Mouse (Mus musculus) forebrain, postnatal 0 days (tissue): Measurements from ENCODE around the gene Prss12. TPM values are rescaled to one million over a fixed set of nuclear protein-coding genes. Genes with fewer than 3 reads are reported as not detected.

Experiments
- ATAC-seq: fragments of 200-750 bp; cut with Nextera tagmentation; 2 replicates; pipeline ENCODE4 v1.8.0; 2017; ENCODE audit warnings: mild to moderate bottlenecking, moderate library complexity
- DNase-seq: peaks from one replicate; pipeline ENCODE4 v3.0.0-alpha.2; 2015
- H3K27ac ChIP-seq: fragments of 300-500 bp; sonication (generic); 2 replicates; pipeline ENCODE4 v1.5.1; 2014; ENCODE audit warnings: low read depth, mild to moderate bottlenecking, antibody characterized with exemption, low read length, moderate library complexity, mixed read lengths
- H3K27me3 ChIP-seq: fragments of 300-500 bp; sonication (generic); 2 replicates; pipeline ENCODE4 v1.6.1; 2014; ENCODE audit warnings: mild to moderate bottlenecking, low read length, mixed read lengths; ENCODE audit not compliant: insufficient read depth
- H3K36me3 ChIP-seq: fragments of 300-500 bp; sonication (generic); 2 replicates; pipeline ENCODE4 v1.6.1; 2014; ENCODE audit warnings: mild to moderate bottlenecking, moderate library complexity; ENCODE audit not compliant: insufficient read depth
- H3K4me1 ChIP-seq: fragments of 300-500 bp; sonication (generic); 2 replicates; pipeline ENCODE4 v1.6.1; 2014; ENCODE audit warnings: antibody characterized with exemption; ENCODE audit not compliant: insufficient read depth
- H3K4me2 ChIP-seq: fragments of 300-500 bp; sonication (generic); 2 replicates; pipeline ENCODE4 v1.6.1; 2014; ENCODE audit warnings: low read depth, mild to moderate bottlenecking, moderate library complexity
- H3K4me3 ChIP-seq: fragments of 300-500 bp; sonication (generic); 2 replicates; pipeline ENCODE4 v1.5.1; 2014; ENCODE audit warnings: low read depth, low read length, mixed read lengths
- H3K9ac ChIP-seq: fragments of 300-500 bp; sonication (generic); 2 replicates; pipeline ENCODE4 v1.6.1; 2014; ENCODE audit warnings: mild to moderate bottlenecking
- H3K9me3 ChIP-seq: fragments of 300-500 bp; sonication (generic); 2 replicates; pipeline ENCODE4 v1.6.1; 2016; ENCODE audit warnings: low read length
- CTCF ChIP-seq: sonication (generic); IDR thresholded peaks from 2 replicates; pipeline ENCODE4 v1.5.1; 2016; ENCODE audit warnings: antibody characterized with exemption, control low read depth, low read depth
- WGBS: fragments of 180-500 bp; shearing (Covaris S2); extraction: QIAGEN DNeasy Blood & Tissue Kit; methylation state at CpG from one replicate; pipeline ENCODE4 v1.1.7; 2014; 5-methylcytosine and 5-hydroxymethylcytosine counted together
- polyA plus RNA-seq: library from polyadenylated mRNA; unstranded; fragments of >200 nt; fragmentation: Nextera tagmentation; extraction: Ambion mirVana; gene quantifications from 2 replicates; pipeline ENCODE4 v1.2.1, GENCODE M21; 2015
- total RNA-seq: library from RNA; depleted of rRNA; stranded (reverse); fragments of >200 nt; gene quantifications from 2 replicates; pipeline ENCODE4 v1.2.3, GENCODE M21; 2014

The Prss12 gene
- total and polyA plus RNA-seq, 2 experiments from 2014 or later, result 14.5 to 14.9 TPM

- Histone ChIP-seq H3K27ac (no peak overlapping the region), H3K4me2 (no peak overlapping the region), H3K36me3 (peaks cover 8% of the 10 kb centered on the region; the same call in 1 of the 2 replicates), H3K9me3 (no peaks in the 10 kb centered on the region), H3K9ac (no peak overlapping the region), H3K4me1 (peaks cover 17% of the 10 kb centered on the region), H3K27me3 (no peaks in the 10 kb centered on the region), H3K4me3 (no peak overlapping the region)
- WGBS, result 92% methylated on average over 7 of the region's 7 CpGs
- DNase-seq (no peak), ATAC-seq (no peak)
- no peak for TF ChIP-seq CTCF
These were observed 58.1 kb downstream of the Prss12 start for GRCm38 (mm10) chr3:123504783-123505182.

GRCm38 (mm10) chr3:123505778-123506667, 59.3 kb downstream of the Prss12 start:
- H3K4me2 ChIP-seq, result no peak overlapping the region
- no peak for TF ChIP-seq CTCF
- no peaks in the 10 kb centered on the region for H3K27me3 ChIP-seq
- H3K9ac ChIP-seq, result no peak overlapping the region
- no peak overlapping the region for H3K4me3 ChIP-seq
- ATAC-seq, result no peak
- 52% methylated on average over 9 of the region's 9 CpGs for WGBS
- H3K36me3 ChIP-seq, result peaks cover 8% of the 10 kb centered on the region; the same call in 1 of the 2 replicates
- H3K9me3 ChIP-seq, result no peaks in the 10 kb centered on the region
- no peak overlapping the region for H3K27ac ChIP-seq
- peaks cover 18% of the 10 kb centered on the region for H3K4me1 ChIP-seq
- no peak for DNase-seq

- peak; percentile 59 for TF ChIP-seq CTCF
- H3K4me2 ChIP-seq, result peak overlapping the region; percentile 63
- H3K9ac ChIP-seq, result peak overlapping the region; percentile 64; the same call in 1 of the 2 replicates
- WGBS, result 6% methylated on average over 6 of the region's 6 CpGs
- H3K36me3 ChIP-seq, result peaks cover 8% of the 10 kb centered on the region; the same call in 1 of the 2 replicates
- peak overlapping the region; percentile 79 for H3K4me3 ChIP-seq
- no peak for ATAC-seq
- DNase-seq, result no peak
- no peaks in the 10 kb centered on the region for H3K9me3 ChIP-seq
- no peaks in the 10 kb centered on the region for H3K27me3 ChIP-seq
- H3K27ac ChIP-seq, result no peak overlapping the region
- peaks cover 18% of the 10 kb centered on the region for H3K4me1 ChIP-seq
These were observed 60.3 kb downstream of the Prss12 start for GRCm38 (mm10) chr3:123506699-123507662.

GRCm38 (mm10) chr3:123507663-123508055, 60.9 kb downstream of the Prss12 start:
- Histone ChIP-seq H3K4me1 (peaks cover 18% of the 10 kb centered on the region), H3K27me3 (no peaks in the 10 kb centered on the region), H3K27ac (peak overlapping the region; percentile 91), H3K4me2 (peak overlapping the region; percentile 63), H3K9ac (peak overlapping the region; percentile 64), H3K9me3 (no peaks in the 10 kb centered on the region), H3K36me3 (peaks cover 8% of the 10 kb centered on the region; the same call in 1 of the 2 replicates), H3K4me3 (peak overlapping the region; percentile 79)
- WGBS, result 1% methylated on average over 10 of the region's 10 CpGs
- DNase-seq (no peak), ATAC-seq (no peak)
- TF ChIP-seq CTCF, result no peak

GRCm38 (mm10) chr3:123508056-123508674, 61.5 kb downstream of the Prss12 start:
- H3K4me1 ChIP-seq, result peaks cover 18% of the 10 kb centered on the region
- peaks cover 8% of the 10 kb centered on the region; the same call in 1 of the 2 replicates for H3K36me3 ChIP-seq
- peak overlapping the region; percentile 86 for H3K9ac ChIP-seq
- H3K9me3 ChIP-seq, result no peaks in the 10 kb centered on the region
- peak; percentile 98 for ATAC-seq
- DNase-seq, result peak; percentile 100
- H3K27ac ChIP-seq, result peak overlapping the region; percentile 96
- peak overlapping the region; percentile 79 for H3K4me3 ChIP-seq
- under 1% methylated on average over 53 of the region's 53 CpGs for WGBS
- H3K27me3 ChIP-seq, result no peaks in the 10 kb centered on the region
- H3K4me2 ChIP-seq, result peak overlapping the region; percentile 63
- peak; percentile 54; the same call in 1 of the 2 replicates for TF ChIP-seq CTCF

- Histone ChIP-seq H3K4me3 (peak overlapping the region; percentile 79), H3K36me3 (peaks cover 8% of the 10 kb centered on the region; the same call in 1 of the 2 replicates), H3K4me1 (peaks cover 18% of the 10 kb centered on the region), H3K9me3 (no peaks in the 10 kb centered on the region), H3K9ac (peak overlapping the region; percentile 86), H3K4me2 (peak overlapping the region; percentile 55), H3K27me3 (no peaks in the 10 kb centered on the region), H3K27ac (peak overlapping the region; percentile 96)
- peak; percentile 54 for TF ChIP-seq CTCF
- ATAC-seq, result peak; percentile 63
- DNase-seq, result no peak
- under 1% methylated on average over 36 of the region's 36 CpGs for WGBS
These were observed 62.1 kb downstream of the Prss12 start for GRCm38 (mm10) chr3:123508675-123509376.
